Mouse (Mus musculus) MEL (cell line): ENCODE results near the gene Kmt2a. TPM values are rescaled to one million over a fixed set of nuclear protein-coding genes. Genes with fewer than 3 reads are reported as not detected.

Experiments used
- DNase-seq: peaks from one replicate; pipeline ENCODE4 v3.0.0; 2011; ENCODE audit warnings: low read depth, low spot score
- H3K27ac ChIP-seq: 2 replicates; pipeline ENCODE4 v1.5.1; 2012; ENCODE audit warnings: low read depth, mild to moderate bottlenecking, control low read depth, low read length, moderate library complexity; ENCODE audit not compliant: control insufficient read depth
- H3K27me3 ChIP-seq, 2 experiments: fragments of 150-350 bp in 1 of 2; sonication (generic) in 1 of 2; 2 replicates each; pipeline ENCODE4 v1.6.1; 2012; ENCODE audit warnings: low read length in 2 of 2, mild to moderate bottlenecking in 2 of 2, improper control_type of control experiment in 1 of 2, moderate library complexity in 1 of 2; ENCODE audit not compliant: insufficient read depth in 2 of 2, control insufficient read depth in 1 of 2
- H3K36me3 ChIP-seq, 2 experiments: 2 replicates each; pipeline ENCODE4 v1.6.1; 2012 to 2014; ENCODE audit warnings: low read length in 2 of 2, improper control_type of control experiment in 1 of 2, inconsistent platforms in 1 of 2, mild to moderate bottlenecking in 1 of 2; ENCODE audit not compliant: insufficient read depth in 2 of 2, control insufficient read depth in 1 of 2
- H3K4me1 ChIP-seq, 2 experiments: fragments of 150-350 bp in 1 of 2; sonication (generic) in 1 of 2; 2 replicates each; pipeline ENCODE4 v1.6.1; 2012; ENCODE audit warnings: low read length in 2 of 2, improper control_type of control experiment in 1 of 2, mild to moderate bottlenecking in 1 of 2; ENCODE audit not compliant: insufficient read depth in 2 of 2, control insufficient read depth in 1 of 2
- H3K4me3 ChIP-seq, 2 experiments: fragments of 150-350 bp in 1 of 2; sonication (generic) in 1 of 2; 2 replicates each; pipeline ENCODE4 v1.5.1; 2012; ENCODE audit warnings: low read depth in 2 of 2, low read length in 2 of 2, mild to moderate bottlenecking in 2 of 2, moderate library complexity in 2 of 2, control low read depth in 1 of 2, improper control_type of control experiment in 1 of 2; ENCODE audit not compliant: control insufficient read depth in 1 of 2, insufficient read depth in 1 of 2
- H3K79me2 ChIP-seq: 2 replicates; pipeline ENCODE4 v1.6.1; 2012; ENCODE audit warnings: mild to moderate bottlenecking, low read length, moderate library complexity; ENCODE audit not compliant: control insufficient read depth, poor library complexity, insufficient read depth
- H3K9ac ChIP-seq: 2 replicates; pipeline ENCODE4 v1.6.1; 2012; ENCODE audit warnings: low read depth, mild to moderate bottlenecking, control low read depth, low read length, moderate library complexity; ENCODE audit not compliant: control insufficient read depth, poor library complexity, severe bottlenecking
- H3K9me3 ChIP-seq: fragments of 150-350 bp; sonication (generic); replicated peaks from 2 replicates; pipeline ENCODE4 v1.6.1; 2012; ENCODE audit warnings: mild to moderate bottlenecking, low read length, improper control_type of control experiment, moderate library complexity; ENCODE audit not compliant: insufficient read depth
- BHLHE40 ChIP-seq: IDR thresholded peaks from 2 replicates; pipeline ENCODE4 v1.6.1; 2012; ENCODE audit warnings: low read depth, mild to moderate bottlenecking, inconsistent platforms, low read length, improper control_type of control experiment, borderline replicate concordance
- CHD1 ChIP-seq: IDR thresholded peaks from 2 replicates; pipeline ENCODE4 v1.6.1; 2012; ENCODE audit warnings: low read depth, mild to moderate bottlenecking, inconsistent platforms, low read length, improper control_type of control experiment
- CHD2 ChIP-seq: IDR thresholded peaks from 2 replicates; pipeline ENCODE4 v1.6.1; 2011; ENCODE audit warnings: low read length, improper control_type of control experiment
- CTCF ChIP-seq, 3 experiments: IDR thresholded peaks in 2 of 3; conservative IDR thresholded peaks in 1 of 3; 2 replicates each; pipeline ENCODE4 v1.5.1; 2011 to 2012; ENCODE audit warnings: low read length in 3 of 3, low read depth in 2 of 3, mild to moderate bottlenecking in 2 of 3, improper control_type of control experiment in 1 of 3, inconsistent platforms in 1 of 3, mixed read lengths in 1 of 3, moderate library complexity in 1 of 3; ENCODE audit not compliant: control insufficient read depth in 1 of 3, insufficient read depth in 1 of 3, poor library complexity in 1 of 3, severe bottlenecking in 1 of 3
- ELF1 ChIP-seq: IDR thresholded peaks from 2 replicates; pipeline ENCODE4 v1.6.1; 2014; ENCODE audit warnings: low read depth, mild to moderate bottlenecking, inconsistent platforms, low read length, improper control_type of control experiment, moderate library complexity
- EP300 ChIP-seq, 2 experiments: IDR thresholded peaks; 2 replicates each; pipeline ENCODE4 v1.6.1; 2011; ENCODE audit warnings: improper control_type of control experiment in 2 of 2, low read length in 2 of 2, low read depth in 1 of 2, mild to moderate bottlenecking in 1 of 2
- ETS1 ChIP-seq: IDR thresholded peaks from 2 replicates; pipeline ENCODE4 v1.6.1; 2012; ENCODE audit warnings: low read depth, mild to moderate bottlenecking, inconsistent platforms, low read length, improper control_type of control experiment, moderate library complexity
- GABPA ChIP-seq: IDR thresholded peaks from 2 replicates; pipeline ENCODE4 v1.6.1; 2012; ENCODE audit warnings: low read depth, mild to moderate bottlenecking, inconsistent platforms, low read length, improper control_type of control experiment, moderate library complexity
- JUND ChIP-seq: IDR thresholded peaks from 2 replicates; pipeline ENCODE4 v1.6.1; 2011; ENCODE audit warnings: low read depth, mild to moderate bottlenecking, improper control_type of control experiment, low read length
- MAFK ChIP-seq: IDR thresholded peaks from 2 replicates; pipeline ENCODE4 v1.6.1; 2011; ENCODE audit warnings: low read depth, mild to moderate bottlenecking, low read length, improper control_type of control experiment, borderline replicate concordance
- MXI1 ChIP-seq: IDR thresholded peaks from 2 replicates; pipeline ENCODE4 v1.6.1; 2011; ENCODE audit warnings: mild to moderate bottlenecking, low read depth, low read length, improper control_type of control experiment
- MYB ChIP-seq: IDR thresholded peaks from 2 replicates; pipeline ENCODE4 v1.6.1; 2011; ENCODE audit warnings: mild to moderate bottlenecking, low read depth, low read length, improper control_type of control experiment
- POLR2A ChIP-seq, 2 experiments: IDR thresholded peaks; 2 replicates each; pipeline ENCODE4 v1.6.1; 2011 to 2012; ENCODE audit warnings: low read length in 2 of 2, mild to moderate bottlenecking in 2 of 2, control low read depth in 1 of 2, improper control_type of control experiment in 1 of 2, low read depth in 1 of 2, moderate library complexity in 1 of 2; ENCODE audit not compliant: control insufficient read depth in 1 of 2, insufficient read depth in 1 of 2, poor library complexity in 1 of 2
- POLR2AphosphoS2 ChIP-seq: IDR thresholded peaks from 2 replicates; pipeline ENCODE4 v1.6.1; 2011; ENCODE audit warnings: low read length, improper control_type of control experiment
- POLR2AphosphoS5 ChIP-seq: IDR thresholded peaks from 2 replicates; pipeline ENCODE4 v1.6.1; 2012; ENCODE audit warnings: low read depth, borderline replicate concordance, mild to moderate bottlenecking, inconsistent platforms, low read length, moderate library complexity, mixed read lengths
- RAD21 ChIP-seq: IDR thresholded peaks from 2 replicates; pipeline ENCODE4 v1.6.1; 2011; ENCODE audit warnings: mild to moderate bottlenecking, low read depth, low read length, improper control_type of control experiment
- SIN3A ChIP-seq: IDR thresholded peaks from 2 replicates; pipeline ENCODE4 v1.6.1; 2012; ENCODE audit warnings: low read length, improper control_type of control experiment, inconsistent platforms
- TAL1 ChIP-seq: IDR thresholded peaks from 2 replicates; pipeline ENCODE4 v1.6.1; 2012; ENCODE audit warnings: mild to moderate bottlenecking, inconsistent platforms, low read length, moderate library complexity, mixed read lengths
- TBP ChIP-seq: IDR thresholded peaks from 2 replicates; pipeline ENCODE4 v1.8.0; 2011; ENCODE audit warnings: low read depth, low read length, improper control_type of control experiment
- TCF12 ChIP-seq: IDR thresholded peaks from 2 replicates; pipeline ENCODE4 v1.6.1; 2014; ENCODE audit warnings: low read depth, mild to moderate bottlenecking, inconsistent platforms, low read length, improper control_type of control experiment, moderate library complexity
- USF2 ChIP-seq, 2 experiments: IDR thresholded peaks; 2 replicates each; pipeline ENCODE4 v1.6.1; 2011 to 2012; ENCODE audit warnings: improper control_type of control experiment in 2 of 2, low read length in 2 of 2, borderline replicate concordance in 1 of 2, inconsistent platforms in 1 of 2, low read depth in 1 of 2, mild to moderate bottlenecking in 1 of 2; ENCODE audit not compliant: insufficient read depth in 1 of 2
- ZKSCAN1 ChIP-seq: IDR thresholded peaks from 2 replicates; pipeline ENCODE4 v1.6.1; 2012; ENCODE audit warnings: low read depth, mild to moderate bottlenecking, inconsistent platforms, low read length, improper control_type of control experiment, moderate library complexity
- ZMIZ1 ChIP-seq: IDR thresholded peaks from 2 replicates; pipeline ENCODE4 v1.6.1; 2012; ENCODE audit warnings: low read depth, mild to moderate bottlenecking, inconsistent platforms, low read length, improper control_type of control experiment, moderate library complexity
- ZNF384 ChIP-seq: IDR thresholded peaks from 2 replicates; pipeline ENCODE4 v1.6.1; 2012; ENCODE audit warnings: low read depth, mild to moderate bottlenecking, inconsistent platforms, low read length, improper control_type of control experiment
- polyA plus RNA-seq, 2 experiments: library from polyadenylated mRNA; stranded (reverse) in 1 of 2; unstranded in 1 of 2; fragments of >175 nt in 1 of 2; fragments of >200 nt in 1 of 2; gene quantifications; 2 replicates each; pipeline versions ENCODE4 v1.2.1 to v1.2.4; 2012; ENCODE audit warnings: low replicate concordance in 2 of 2, low read depth in 1 of 2; ENCODE audit not compliant: insufficient read length in 2 of 2, insufficient read depth in 1 of 2, missing spikeins in 1 of 2
- total RNA-seq: library from RNA; depleted of rRNA; stranded (reverse); fragments of 300-350 nt; gene quantifications from 2 replicates; pipeline ENCODE4 v1.2.3, GENCODE M21; 2012

Gene Kmt2a
- total and polyA plus RNA-seq, 3 experiments = 4.7 to 27.3 (median 11.7) TPM

DNA sequence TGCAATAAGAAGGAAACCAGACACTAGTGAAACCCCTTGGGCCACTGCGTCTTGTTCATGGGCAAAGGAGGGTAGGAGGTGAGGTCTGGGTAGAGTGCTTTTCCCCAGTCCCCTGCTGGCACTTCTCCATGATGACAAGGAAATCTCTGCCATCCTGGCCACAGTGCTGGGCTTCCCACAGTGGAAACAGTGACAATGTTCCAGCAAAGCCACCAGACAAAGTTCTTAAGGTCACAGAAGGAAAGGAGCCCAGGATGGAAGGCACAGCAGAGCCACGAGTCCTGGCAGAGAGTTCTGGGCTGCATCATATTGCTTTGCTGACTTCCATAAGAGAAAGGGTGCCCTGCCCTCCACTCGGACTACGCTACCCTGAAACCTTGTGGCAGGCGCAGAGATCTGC is 75.6 kb downstream of the Kmt2a start:
- Histone ChIP-seq H3K79me2 (no peaks in the 10 kb centered on the region), H3K9ac (no peak overlapping the region), H3K27me3 (no peaks in the 10 kb centered on the region), H3K4me3 (no peak overlapping the region), H3K36me3 (peaks cover 0 to 7% of the 10 kb centered on the region in 2 experiments; a peak in 2 of 4 replicates), H3K9me3 (no peaks in the 10 kb centered on the region), H3K27ac (no peak overlapping the region), H3K4me1 (no peaks in the 10 kb centered on the region)
- DNase-seq = no peak
- TF ChIP-seq EP300 (IDR thresholded peaks at IDR 0.05; ENCODE audit: low read depth in 1 of 2, low read length in 2 of 2) (no peak), ELF1 (no peak), MXI1 (no peak), ZMIZ1 (no peak)

DNA sequence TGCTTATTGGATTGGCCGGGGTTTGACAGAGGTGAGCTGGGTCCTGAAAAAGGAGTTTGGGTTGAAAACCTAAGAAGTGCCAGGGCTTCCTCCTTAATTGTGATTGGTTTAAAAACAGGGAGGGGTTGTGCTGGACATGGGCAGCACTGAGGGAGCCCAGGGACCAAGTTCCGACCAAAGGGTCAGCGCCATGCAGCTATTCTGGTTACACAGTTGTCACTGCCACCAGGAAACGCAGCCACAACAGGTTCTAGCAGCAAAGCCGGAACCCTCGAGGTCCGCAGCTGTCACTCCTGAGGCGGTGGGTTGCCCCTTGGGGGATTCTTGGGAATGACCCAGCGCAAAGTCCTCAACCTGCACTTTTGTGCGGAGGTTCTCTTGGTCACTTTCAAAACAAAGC is 76.4 kb downstream of the Kmt2a start:
- no peak overlapping the region for H3K4me3 ChIP-seq
- no peak for DNase-seq
- H3K79me2 ChIP-seq = no peaks in the 10 kb centered on the region
- no peak overlapping the region for H3K9ac ChIP-seq
- no peak for TF ChIP-seq ELF1
- no peak for TF ChIP-seq MAFK
- no peak for TF ChIP-seq ZMIZ1
- TF ChIP-seq TAL1 = no peak
- no peak for TF ChIP-seq POLR2AphosphoS2
- no peak for TF ChIP-seq POLR2AphosphoS5
- no peak for TF ChIP-seq CHD2
- TF ChIP-seq CHD1 = no peak
- no peak for TF ChIP-seq SIN3A
- no peak for TF ChIP-seq TBP
- TF ChIP-seq JUND = no peak
- no peak for TF ChIP-seq ETS1
- no peak for TF ChIP-seq EP300 (IDR thresholded peaks at IDR 0.05; ENCODE audit: low read depth in 1 of 2, low read length in 2 of 2)
- H3K36me3 ChIP-seq = peaks cover 2 to 7% of the 10 kb centered on the region in 2 experiments
- H3K27me3 ChIP-seq = no peaks in the 10 kb centered on the region
- no peak overlapping the region for H3K27ac ChIP-seq
- H3K4me1 ChIP-seq = no peaks in the 10 kb centered on the region
- H3K9me3 ChIP-seq = no peaks in the 10 kb centered on the region

DNA sequence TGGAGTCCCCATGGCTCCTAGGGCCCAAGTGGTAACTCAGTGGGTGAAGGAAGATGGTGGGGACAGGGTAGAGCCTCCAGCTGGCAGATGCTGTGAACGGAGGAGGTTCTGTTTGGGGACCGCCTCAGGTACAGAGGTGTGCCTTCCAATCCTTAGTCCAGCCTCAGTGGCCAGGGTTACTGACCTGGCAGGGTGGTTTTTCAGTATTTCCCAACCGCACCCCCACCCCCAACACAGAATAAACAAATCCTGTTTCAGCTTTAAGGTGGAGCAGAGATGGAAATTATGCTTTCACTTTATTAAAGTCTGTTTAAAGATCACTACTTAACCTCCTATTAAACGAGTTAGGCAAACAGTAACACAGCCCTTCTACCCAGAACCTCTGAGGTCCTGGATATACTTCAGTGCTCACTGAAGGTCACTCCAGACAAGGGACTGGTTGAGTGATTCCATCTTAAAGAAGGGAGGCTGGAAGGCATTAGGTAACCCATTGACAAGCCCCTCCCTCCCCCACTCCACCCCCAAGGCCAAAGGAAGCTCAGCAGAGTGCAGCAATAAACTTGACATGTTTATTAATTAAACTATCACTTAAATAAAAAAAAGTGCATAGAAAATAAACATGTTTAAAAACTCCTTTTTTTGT is 78.2 kb downstream of the Kmt2a start, which contains the start of gene Ttc36:
Ttc36 (minus strand) TSS at position 265 of the 643 bp plus-strand sequence.
- no peak for TF ChIP-seq ZNF384
- no peak for TF ChIP-seq RAD21
- no peak for TF ChIP-seq ELF1
- no peak for TF ChIP-seq MYB
- TF ChIP-seq USF2 (IDR thresholded peaks at IDR 0.05; ENCODE audit: borderline replicate concordance in 1 of 2, insufficient read depth in 1 of 2, low read depth in 1 of 2, low read length in 2 of 2) = no peak
- no peak for TF ChIP-seq CHD2
- TF ChIP-seq POLR2A (IDR thresholded peaks at IDR 0.05; ENCODE audit: control insufficient read depth in 1 of 2, insufficient read depth in 1 of 2, low read depth in 1 of 2, low read length in 2 of 2, poor library complexity in 1 of 2) = no peak
- no peak for TF ChIP-seq ZKSCAN1
- no peak for TF ChIP-seq TCF12
- no peak for TF ChIP-seq BHLHE40
- TF ChIP-seq CTCF (IDR thresholded peaks at IDR 0.05 in 2 of 3, conservative IDR thresholded peaks at IDR 0.05 in 1 of 3; ENCODE audit: control insufficient read depth in 1 of 3, insufficient read depth in 1 of 3, low read depth in 2 of 3, low read length in 3 of 3, poor library complexity in 1 of 3, severe bottlenecking in 1 of 3) = no peak
- no peak for TF ChIP-seq SIN3A
- no peak for TF ChIP-seq JUND
- TF ChIP-seq EP300 (IDR thresholded peaks at IDR 0.05; ENCODE audit: low read depth in 1 of 2, low read length in 2 of 2) = no peak
- TF ChIP-seq GABPA = no peak
- TF ChIP-seq ETS1 = no peak
- no peak for TF ChIP-seq POLR2AphosphoS2
- Histone ChIP-seq H3K4me3 (no peak within 1 kb of the TSS), H3K27me3 (no peaks in the 10 kb centered on the region), H3K36me3 (peaks cover 0 to 2% of the 10 kb centered on the region in 2 experiments; a peak in 3 of 4 replicates), H3K27ac (no peak within 1 kb of the TSS), H3K9me3 (no peaks in the 10 kb centered on the region), H3K4me1 (peaks cover 0 to 6% of the 10 kb centered on the region in 2 experiments; a peak in 1 of 4 replicates), H3K79me2 (no peaks in the 10 kb centered on the region), H3K9ac (no peak within 1 kb of the TSS)
- DNase-seq = no peak
